Mouse (Mus musculus): Measurements from ENCODE around the gene Arl4a. TPM values are rescaled to one million over a fixed set of nuclear protein-coding genes. Genes with fewer than 3 reads are reported as not detected.

The Arl4a gene
- total and polyA plus RNA-seq, 3 experiments: 77.0 to 122 (median 88.6) TPM

DNA sequence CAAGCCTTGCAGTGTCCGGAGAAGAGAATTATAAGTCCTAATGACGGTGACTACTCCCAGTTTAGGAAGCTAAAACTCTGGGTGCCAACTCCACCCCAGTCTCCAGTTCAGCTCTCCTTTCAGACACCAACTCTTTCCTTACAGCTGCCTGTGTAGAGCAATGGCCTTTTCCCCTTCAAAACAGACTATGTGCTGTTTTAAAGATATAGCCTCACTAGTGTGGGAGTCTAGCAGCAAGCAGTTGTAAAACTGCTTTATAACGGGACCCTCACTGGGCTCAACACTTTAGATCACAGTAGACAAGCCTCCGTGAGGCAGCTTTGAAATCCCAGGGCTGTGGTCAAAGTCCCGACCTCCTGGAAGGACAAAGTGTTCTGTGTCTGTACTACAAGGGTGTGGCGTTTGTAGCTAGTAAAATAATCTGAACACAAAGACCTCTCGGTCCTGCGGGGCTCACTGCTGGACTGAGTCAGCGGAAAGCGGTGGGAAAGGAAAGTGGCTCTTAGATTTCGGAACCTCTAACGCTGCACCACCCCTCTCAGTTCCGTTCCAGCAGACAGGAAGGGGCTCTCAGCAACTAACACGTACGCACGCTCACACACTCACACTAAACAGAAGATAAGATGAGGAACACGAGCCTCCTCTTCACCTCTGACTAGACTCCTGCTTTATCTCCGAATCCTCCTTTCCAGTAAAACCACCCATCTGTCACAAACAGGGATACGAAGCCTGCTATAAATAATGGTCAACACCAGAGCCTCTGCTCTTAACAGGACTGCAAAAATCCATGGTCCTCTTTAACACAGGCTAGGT lies 21.0 kb downstream of the Arl4a start:
- Histone ChIP-seq H3K27me3 (ENCODE audit: insufficient read depth, low read length) (no peaks in the 10 kb centered on the region), H3K9me3 (replicated peaks) (no peaks in the 10 kb centered on the region), H3K4me3 (ENCODE audit: low read depth, low read length) (peak overlapping the region; percentile 58; the same call in 1 of the 2 replicates), H3K4me1 (ENCODE audit: insufficient read depth, low read depth, low read length) (peaks cover 38% of the 10 kb centered on the region), H3K36me3 (replicated peaks) (no peaks in the 10 kb centered on the region)
- ATAC-seq (ENCODE audit: extremely low read depth, insufficient number of reproducible peaks, low FRiP score, poor library complexity, severe bottlenecking) (peak; percentile 93), DNase-seq (ENCODE audit: low spot score) (peak; percentile 47)
- peak; percentile 44 for TF ChIP-seq TAL1 (conservative IDR thresholded peaks at IDR 0.05; ENCODE audit: low read depth, low read length)
- no peak for TF ChIP-seq CTCF (IDR thresholded peaks at IDR 0.05; ENCODE audit: low read depth, low read length)

DNA sequence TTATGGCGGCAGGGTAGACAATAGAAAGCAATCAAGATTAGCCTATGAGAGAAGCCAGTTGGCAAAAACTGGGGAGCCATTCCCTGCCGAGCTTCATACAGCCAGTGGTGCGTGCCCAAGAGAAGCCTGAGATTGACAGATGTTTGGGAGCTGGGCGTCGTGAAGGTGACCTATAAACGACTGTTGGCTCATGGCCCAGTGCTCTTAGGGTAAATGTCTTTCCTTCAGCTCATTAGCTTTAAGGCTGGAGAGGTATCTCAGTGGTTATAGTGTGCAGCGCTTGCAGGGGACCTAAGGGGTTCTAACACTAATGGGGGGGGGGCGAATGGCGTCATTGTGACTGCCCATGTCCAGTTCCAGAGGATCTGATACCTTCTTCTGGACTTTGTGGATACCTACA lies 21.8 kb downstream of the Arl4a start:
- H3K27me3 ChIP-seq (ENCODE audit: insufficient read depth, low read length): 0 out of 2 replicates have a peak, but pooled peaks cover 2% of the 10 kb centered on the region

DNA sequence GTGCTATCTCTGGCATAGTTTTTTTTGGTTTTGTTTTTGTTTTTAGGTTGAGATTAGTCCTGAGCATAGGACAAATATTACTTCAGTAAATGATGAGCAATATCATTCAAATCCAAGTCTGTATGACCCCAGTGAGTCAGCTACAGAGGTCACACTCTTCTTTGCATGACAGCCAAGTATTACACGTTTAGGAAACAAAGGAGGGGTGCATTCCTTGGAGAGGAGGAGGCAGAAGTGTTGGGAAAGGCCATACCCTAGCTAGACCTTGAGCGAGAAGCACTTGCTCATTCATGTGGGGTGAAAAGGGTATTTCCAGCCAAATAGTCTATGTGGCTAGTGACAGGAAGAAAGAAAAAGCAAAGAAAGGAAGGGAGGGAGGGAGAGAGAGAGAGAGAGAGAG lies 28.0 kb downstream of the Arl4a start:
- Histone ChIP-seq H3K4me1 (ENCODE audit: insufficient read depth, low read depth, low read length) (no peaks in the 10 kb centered on the region), H3K4me3 (ENCODE audit: low read depth, low read length) (no peak overlapping the region), H3K36me3 (replicated peaks) (no peaks in the 10 kb centered on the region), H3K9me3 (replicated peaks) (no peaks in the 10 kb centered on the region), H3K27me3 (ENCODE audit: insufficient read depth, low read length) (peaks cover 3% of the 10 kb centered on the region; the same call in 1 of the 2 replicates)
- ATAC-seq (ENCODE audit: extremely low read depth, insufficient number of reproducible peaks, low FRiP score, poor library complexity, severe bottlenecking) (no peak), DNase-seq (ENCODE audit: low spot score) (no peak)
- TF ChIP-seq GATA1 (IDR thresholded peaks at IDR 0.05; ENCODE audit: borderline replicate concordance, low read length): no peak
- TF ChIP-seq POLR2AphosphoS5 (IDR thresholded peaks at IDR 0.05; ENCODE audit: insufficient replicate concordance, low read depth, low read length): no peak
- TF ChIP-seq CTCF (IDR thresholded peaks at IDR 0.05; ENCODE audit: low read depth, low read length): no peak
- TF ChIP-seq TAL1 (conservative IDR thresholded peaks at IDR 0.05; ENCODE audit: low read depth, low read length): no peak
- no peak for TF ChIP-seq GATA2 (IDR thresholded peaks at IDR 0.05; ENCODE audit: borderline replicate concordance, low read depth, low read length)

More for the DNA sequence above, 21.8 kb downstream of the Arl4a start:
- no peaks in the 10 kb centered on the region for H3K9me3 ChIP-seq (replicated peaks)
- no peak overlapping the region for H3K4me3 ChIP-seq (ENCODE audit: low read depth, low read length)
- ATAC-seq (ENCODE audit: extremely low read depth, insufficient number of reproducible peaks, low FRiP score, poor library complexity, severe bottlenecking) (no peak), DNase-seq (ENCODE audit: low spot score) (no peak)
- H3K4me1 ChIP-seq (ENCODE audit: insufficient read depth, low read depth, low read length): peaks cover 30% of the 10 kb centered on the region
- H3K36me3 ChIP-seq (replicated peaks): no peaks in the 10 kb centered on the region
- TF ChIP-seq POLR2AphosphoS5 (IDR thresholded peaks at IDR 0.05; ENCODE audit: insufficient replicate concordance, low read depth, low read length): no peak
- no peak for TF ChIP-seq CTCF (IDR thresholded peaks at IDR 0.05; ENCODE audit: low read depth, low read length)
- no peak for TF ChIP-seq TAL1 (conservative IDR thresholded peaks at IDR 0.05; ENCODE audit: low read depth, low read length)
- TF ChIP-seq GATA1 (IDR thresholded peaks at IDR 0.05; ENCODE audit: borderline replicate concordance, low read length): no peak
- no peak for TF ChIP-seq GATA2 (IDR thresholded peaks at IDR 0.05; ENCODE audit: borderline replicate concordance, low read depth, low read length)

DNA sequence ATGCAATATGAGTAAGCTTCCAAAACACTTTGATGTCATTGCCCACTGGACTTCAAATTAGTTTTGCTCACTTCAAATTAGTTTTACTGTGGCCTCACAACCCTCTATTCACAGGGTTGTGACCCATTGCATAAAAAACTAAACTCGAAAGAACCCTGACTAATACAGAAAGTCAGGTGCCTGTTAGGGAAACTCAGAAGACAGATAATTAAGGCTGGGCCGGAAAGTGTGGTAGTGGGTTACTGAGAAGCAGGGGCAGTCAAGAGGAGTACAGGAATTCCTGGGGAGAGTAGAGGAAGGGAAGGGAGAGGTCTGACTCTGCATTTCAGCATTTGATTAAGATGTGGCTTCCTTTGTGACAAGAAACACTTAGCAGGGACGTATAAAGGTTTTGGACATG lies 29.4 kb downstream of the Arl4a start:
- no peaks in the 10 kb centered on the region for H3K36me3 ChIP-seq (replicated peaks)
- ATAC-seq (ENCODE audit: extremely low read depth, insufficient number of reproducible peaks, low FRiP score, poor library complexity, severe bottlenecking): no peak
- no peak for TF ChIP-seq GATA1 (IDR thresholded peaks at IDR 0.05; ENCODE audit: borderline replicate concordance, low read length)
- TF ChIP-seq TAL1 (conservative IDR thresholded peaks at IDR 0.05; ENCODE audit: low read depth, low read length): no peak
- TF ChIP-seq GATA2 (IDR thresholded peaks at IDR 0.05; ENCODE audit: borderline replicate concordance, low read depth, low read length): no peak
- no peak for TF ChIP-seq CTCF (IDR thresholded peaks at IDR 0.05; ENCODE audit: low read depth, low read length)
- TF ChIP-seq POLR2AphosphoS5 (IDR thresholded peaks at IDR 0.05; ENCODE audit: insufficient replicate concordance, low read depth, low read length): no peak
- no peak for DNase-seq (ENCODE audit: low spot score)
- peaks cover 3% of the 10 kb centered on the region; the same call in 1 of the 2 replicates for H3K27me3 ChIP-seq (ENCODE audit: insufficient read depth, low read length)
- H3K9me3 ChIP-seq (replicated peaks): no peaks in the 10 kb centered on the region
- no peaks in the 10 kb centered on the region for H3K4me1 ChIP-seq (ENCODE audit: insufficient read depth, low read depth, low read length)
- no peak overlapping the region for H3K4me3 ChIP-seq (ENCODE audit: low read depth, low read length)

DNA sequence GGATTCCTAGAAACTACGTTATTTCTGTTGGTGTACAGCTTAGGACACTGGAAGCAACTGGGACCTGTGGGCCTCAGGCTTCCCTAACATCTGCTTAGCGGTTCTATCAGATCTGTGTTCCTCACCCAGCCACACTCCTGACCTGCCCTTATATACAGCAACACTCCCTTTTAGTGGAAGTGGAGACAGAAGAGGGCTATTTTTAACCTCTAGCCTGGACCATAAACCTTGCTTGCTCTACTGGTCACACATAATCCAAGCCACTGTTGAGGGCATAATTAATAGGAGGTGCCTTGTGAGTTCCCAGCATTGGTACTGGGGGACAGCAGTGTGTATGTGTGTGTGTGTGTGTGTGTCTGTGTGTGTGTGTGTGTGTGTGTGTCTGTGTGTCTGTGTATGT lies 33.1 kb downstream of the Arl4a start:
- no peak for TF ChIP-seq POLR2AphosphoS5 (IDR thresholded peaks at IDR 0.05; ENCODE audit: insufficient replicate concordance, low read depth, low read length)
- TF ChIP-seq GATA1 (IDR thresholded peaks at IDR 0.05; ENCODE audit: borderline replicate concordance, low read length): no peak
- TF ChIP-seq CTCF (IDR thresholded peaks at IDR 0.05; ENCODE audit: low read depth, low read length): no peak
- TF ChIP-seq GATA2 (IDR thresholded peaks at IDR 0.05; ENCODE audit: borderline replicate concordance, low read depth, low read length): no peak
- TF ChIP-seq TAL1 (conservative IDR thresholded peaks at IDR 0.05; ENCODE audit: low read depth, low read length): no peak
- H3K4me3 ChIP-seq (ENCODE audit: low read depth, low read length): no peak overlapping the region
- no peaks in the 10 kb centered on the region for H3K4me1 ChIP-seq (ENCODE audit: insufficient read depth, low read depth, low read length)
- no peak for DNase-seq (ENCODE audit: low spot score)
- H3K36me3 ChIP-seq (replicated peaks): no peaks in the 10 kb centered on the region
- 0 out of 2 replicates have a peak, but pooled peaks have one; percentile 8 for ATAC-seq (ENCODE audit: extremely low read depth, insufficient number of reproducible peaks, low FRiP score, poor library complexity, severe bottlenecking)
- H3K27me3 ChIP-seq (ENCODE audit: insufficient read depth, low read length): no peaks in the 10 kb centered on the region
- no peaks in the 10 kb centered on the region for H3K9me3 ChIP-seq (replicated peaks)

DNA sequence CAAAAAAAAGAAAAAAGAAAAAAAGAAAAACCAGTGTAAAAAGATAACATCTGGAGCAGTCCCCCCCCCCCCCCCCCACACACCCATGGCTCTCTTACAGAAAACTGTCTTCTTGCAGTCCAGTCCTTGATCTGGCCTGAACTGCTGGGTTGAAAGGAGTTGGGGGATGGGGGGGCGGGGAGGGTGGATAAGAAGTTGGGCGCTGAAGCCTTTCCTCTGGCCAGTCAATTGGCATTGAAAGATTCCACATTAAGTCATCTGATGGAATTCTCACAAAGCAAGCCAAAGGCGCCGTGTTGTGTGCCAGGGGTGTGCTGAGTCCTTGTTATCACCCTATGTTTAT lies 39.0 kb downstream of the Arl4a start:
- peaks cover 7% of the 10 kb centered on the region for H3K4me1 ChIP-seq (ENCODE audit: insufficient read depth, low read depth, low read length)
- no peak overlapping the region for H3K4me3 ChIP-seq (ENCODE audit: low read depth, low read length)
- ATAC-seq (ENCODE audit: extremely low read depth, insufficient number of reproducible peaks, low FRiP score, poor library complexity, severe bottlenecking) (no peak), DNase-seq (ENCODE audit: low spot score) (no peak)
- no peaks in the 10 kb centered on the region for H3K9me3 ChIP-seq (replicated peaks)
- no peaks in the 10 kb centered on the region for H3K36me3 ChIP-seq (replicated peaks)
- TF ChIP-seq TAL1 (conservative IDR thresholded peaks at IDR 0.05; ENCODE audit: low read depth, low read length): no peak
- no peak for TF ChIP-seq POLR2AphosphoS5 (IDR thresholded peaks at IDR 0.05; ENCODE audit: insufficient replicate concordance, low read depth, low read length)
- no peak for TF ChIP-seq CTCF (IDR thresholded peaks at IDR 0.05; ENCODE audit: low read depth, low read length)
- TF ChIP-seq GATA1 (IDR thresholded peaks at IDR 0.05; ENCODE audit: borderline replicate concordance, low read length): no peak
- no peak for TF ChIP-seq GATA2 (IDR thresholded peaks at IDR 0.05; ENCODE audit: borderline replicate concordance, low read depth, low read length)
- peaks cover 6% of the 10 kb centered on the region for H3K27me3 ChIP-seq (ENCODE audit: insufficient read depth, low read length)

Data from G1E (cell line).